Mouse (Mus musculus) common myeloid progenitor, adult 5-6 weeks (primary cell): Measurements from ENCODE around the gene Myh11. TPM values are rescaled to one million over a fixed set of nuclear protein-coding genes. Genes with fewer than 3 reads are reported as not detected.
A peak's percentile ranks its signal among the peaks of the same experiment; 100 is the strongest.

ENCODE experiments used
- ATAC-seq: replicated peaks from 2 replicates; pipeline ENCODE4 v1.8.0; 2016; ENCODE audit warnings: low read depth, mild to moderate bottlenecking, moderate TSS enrichment, inconsistent platforms; ENCODE audit not compliant: poor library complexity, severe bottlenecking
- total RNA-seq: library from RNA; stranded (forward); fragments of 200-1000, 187-1606 nt; gene quantifications from 2 replicates; pipeline ENCODE4 v1.2.3, GENCODE M21; 2017

Gene Myh11
- total RNA-seq, 1 experiment from 2014 or later: under 0.01 TPM

DNA sequence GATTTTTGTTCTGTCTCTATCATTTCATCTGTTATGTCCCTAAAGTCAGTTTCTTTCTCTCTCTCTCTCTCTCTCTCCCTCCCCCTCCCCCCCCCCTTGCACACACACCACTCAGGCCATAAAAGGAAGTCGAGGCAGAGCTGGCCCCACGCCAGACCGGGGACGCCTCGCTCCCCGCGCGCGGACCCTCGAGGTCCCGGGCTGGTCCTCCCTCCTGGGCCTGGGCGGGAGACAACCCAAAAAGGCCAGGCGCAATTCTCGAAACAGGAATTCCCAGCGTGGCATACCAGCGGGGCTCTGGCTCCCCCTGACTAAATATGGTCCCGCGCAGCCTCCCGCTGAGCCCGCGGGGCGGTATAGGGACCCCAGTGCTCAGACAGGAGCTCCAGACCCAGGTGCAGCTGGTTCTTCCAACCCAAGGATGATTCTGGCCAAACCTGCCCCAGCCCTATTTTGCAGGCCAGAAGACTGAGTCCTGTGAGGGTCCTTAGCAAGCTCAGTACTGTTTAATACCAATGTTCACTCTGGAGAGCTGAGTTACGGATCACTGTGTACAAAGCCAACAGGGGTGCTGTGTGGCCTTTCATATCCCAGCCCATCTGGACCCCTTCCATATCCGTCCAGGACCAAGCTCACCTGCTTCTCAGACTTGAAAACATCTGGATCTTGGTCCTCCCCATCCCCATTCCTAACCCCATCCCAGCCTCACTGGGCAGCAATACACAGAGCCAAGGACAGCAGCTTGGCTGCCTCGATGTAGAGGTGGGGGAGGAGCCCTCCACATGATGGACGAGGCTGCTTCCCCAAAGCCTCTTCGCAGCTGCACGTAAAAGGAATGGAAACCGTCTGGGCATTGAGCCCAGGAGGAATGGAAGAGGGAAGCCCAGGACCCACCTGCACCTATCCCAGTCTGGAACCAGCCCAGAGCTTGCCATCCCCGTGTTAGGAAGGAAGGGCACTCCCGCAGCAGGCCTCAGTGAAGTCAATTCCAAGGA, 1.3 kb upstream of the Myh11 start:
- no peak for ATAC-seq

GRCm38 (mm10) chr16:14272374-14272965, 18.7 kb downstream of the Myh11 start:
- no peak for ATAC-seq

- ATAC-seq: peak; percentile 60
These were observed 25.8 kb downstream of the Myh11 start for GRCm38 (mm10) chr16:14265203-14265920.

GRCm38 (mm10) chr16:14264504-14264903, 26.7 kb downstream of the Myh11 start:
- ATAC-seq: no peak

DNA sequence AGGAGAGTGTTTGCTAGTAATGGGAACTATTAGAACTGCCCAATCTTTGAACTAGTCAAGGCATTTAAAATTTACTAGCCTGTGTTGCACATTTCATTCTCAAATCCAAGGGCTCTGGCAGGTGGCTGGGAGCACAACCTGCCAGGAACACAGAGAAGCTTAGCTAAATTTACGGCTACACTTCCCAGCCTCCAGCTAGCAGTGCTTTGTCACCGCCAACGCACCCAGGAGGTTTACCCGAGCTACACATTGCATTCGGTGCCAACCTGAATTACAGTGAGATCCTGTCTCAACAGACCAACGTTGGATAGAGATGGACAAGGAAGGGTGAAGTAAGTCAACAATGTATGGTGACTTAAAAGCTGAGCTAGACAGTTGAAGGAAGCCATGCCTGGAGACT, 27.9 kb downstream of the Myh11 start:
- ATAC-seq: no peak

- ATAC-seq: no peak
These were observed 28.8 kb downstream of the Myh11 start for GRCm38 (mm10) chr16:14262410-14262809.

GRCm38 (mm10) chr16:14258856-14259255, 32.3 kb downstream of the Myh11 start:
- no peak for ATAC-seq

DNA sequence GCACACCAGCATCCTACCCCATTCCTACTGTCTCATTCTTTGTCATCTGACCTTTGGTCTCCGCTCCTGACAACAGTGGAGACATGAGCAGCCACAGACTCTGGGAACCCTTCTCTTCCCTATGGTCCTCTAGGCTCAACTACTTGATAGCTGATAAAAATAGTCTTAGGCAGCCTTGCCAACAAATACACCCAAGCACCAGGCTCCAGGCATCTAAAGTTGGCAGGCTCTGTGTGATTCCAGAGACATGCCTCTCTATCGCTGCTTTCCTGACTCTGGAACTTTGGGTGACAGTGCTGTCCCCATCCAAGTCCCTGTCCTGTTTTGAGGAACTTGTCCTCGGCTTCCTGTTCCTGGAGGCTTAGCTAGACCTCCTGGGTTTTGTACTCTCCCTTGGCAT, 37.6 kb downstream of the Myh11 start:
- ATAC-seq: no peak

DNA sequence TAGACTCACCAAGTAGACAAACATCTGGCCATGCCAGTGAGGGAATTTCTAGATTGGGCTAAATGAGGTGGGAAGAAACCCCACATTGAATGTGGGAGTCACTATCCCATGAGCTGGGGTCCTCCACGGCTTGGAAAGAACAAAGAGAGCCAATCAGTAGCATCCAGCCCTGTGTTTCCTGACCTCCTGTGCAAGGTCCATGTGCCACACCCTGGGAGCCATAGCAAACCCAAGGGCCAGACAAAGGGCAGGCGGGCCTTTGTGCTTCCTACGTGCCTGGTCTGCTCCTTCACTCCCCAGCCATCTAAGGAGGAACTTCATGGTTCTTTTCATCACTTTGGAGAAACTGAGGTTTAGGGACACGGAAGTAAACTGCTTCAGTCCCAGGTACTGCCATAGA, 38.3 kb downstream of the Myh11 start:
- no peak for ATAC-seq

DNA sequence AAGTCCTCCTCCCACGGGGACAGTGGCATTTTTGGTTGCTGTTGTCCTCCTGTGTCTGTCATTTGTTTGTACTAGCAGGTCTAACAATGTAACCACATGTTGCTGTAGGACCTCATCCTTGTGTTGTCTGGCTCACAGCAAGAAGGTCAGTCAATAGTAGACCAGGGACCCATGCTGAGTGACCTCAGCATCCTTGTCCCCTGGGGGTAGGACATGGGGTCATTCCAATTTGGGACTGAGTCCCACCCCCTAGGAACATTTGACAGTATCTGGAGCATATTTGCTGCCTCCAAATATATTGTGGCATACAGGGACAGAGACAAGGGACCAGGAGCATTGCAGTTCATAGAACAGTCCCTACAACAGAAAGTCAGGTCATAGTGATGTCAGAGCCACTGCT, 41.3 kb downstream of the Myh11 start:
- no peak for ATAC-seq

DNA sequence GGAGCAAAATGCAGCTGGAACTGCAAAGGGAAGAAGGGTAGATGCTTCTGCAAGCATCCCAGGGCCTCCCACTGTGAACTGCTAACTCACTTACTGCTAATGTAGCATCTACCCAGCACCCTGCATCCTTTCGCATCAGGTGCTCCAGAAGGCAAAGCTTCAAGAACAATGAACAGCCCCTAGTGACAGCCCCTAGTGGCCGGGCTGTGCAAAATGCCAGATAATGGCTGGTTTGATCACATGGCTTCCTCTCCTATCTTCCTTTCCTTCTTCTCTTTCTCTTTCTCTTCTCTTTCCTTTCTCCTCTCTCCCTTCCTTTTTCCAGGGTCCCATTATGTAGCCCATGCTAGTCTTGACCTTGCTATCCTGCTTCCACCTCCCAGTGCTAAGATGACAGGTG, 48.6 kb downstream of the Myh11 start:
- ATAC-seq: peak; percentile 83

GRCm38 (mm10) chr16:14242059-14242458, 49.1 kb downstream of the Myh11 start:
- ATAC-seq: no peak

DNA sequence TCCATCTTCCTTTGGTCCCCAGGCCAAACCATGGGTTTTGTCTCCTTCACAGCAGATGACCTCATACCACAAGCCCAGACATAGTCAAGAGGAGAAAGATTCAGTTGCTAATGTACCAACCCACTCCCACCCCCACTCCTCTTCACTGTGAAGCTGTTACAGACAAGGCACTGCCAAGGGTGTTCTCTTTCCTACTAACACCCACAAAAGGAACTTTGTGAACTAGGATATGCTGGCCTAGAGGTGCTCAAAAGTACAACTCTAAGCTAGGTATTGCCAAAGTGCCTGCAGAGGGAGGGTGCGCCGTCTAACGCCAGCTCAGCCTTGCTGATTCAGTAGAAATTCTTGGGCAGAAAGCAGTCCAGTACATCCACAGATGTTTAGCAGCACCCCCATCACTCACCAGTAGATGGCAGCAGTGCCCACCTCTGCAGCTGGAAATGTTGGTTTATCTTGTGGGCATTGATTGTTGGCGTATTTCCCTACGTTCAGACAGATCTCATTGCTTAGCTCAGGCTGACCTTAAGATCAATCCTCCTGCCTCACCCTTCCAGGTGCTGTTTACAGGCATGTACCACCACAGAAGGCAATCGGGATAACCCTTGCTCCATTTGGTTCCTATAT, 54.0 kb downstream of the Myh11 start:
- peak; percentile 89 for ATAC-seq

DNA sequence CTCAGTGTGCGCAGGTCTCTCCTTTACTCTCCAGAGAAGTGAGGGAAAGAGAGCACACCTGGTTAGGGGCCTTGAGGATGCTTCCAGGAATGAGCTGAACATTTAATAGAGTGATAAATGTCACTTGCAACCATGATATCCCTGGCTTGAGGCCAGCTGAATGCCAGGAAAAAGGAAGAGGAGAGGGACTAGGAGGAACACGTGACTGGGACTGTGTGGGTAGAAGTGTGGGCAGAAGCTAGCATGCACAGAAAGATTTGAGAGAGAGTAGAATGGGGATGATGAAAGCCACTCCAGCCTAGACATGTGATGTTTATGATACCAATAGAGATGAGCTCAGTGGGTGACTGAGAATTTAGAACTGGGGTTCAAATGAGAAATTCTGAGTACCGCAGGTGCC, 76.0 kb downstream of the Myh11 start:
- no peak for ATAC-seq

DNA sequence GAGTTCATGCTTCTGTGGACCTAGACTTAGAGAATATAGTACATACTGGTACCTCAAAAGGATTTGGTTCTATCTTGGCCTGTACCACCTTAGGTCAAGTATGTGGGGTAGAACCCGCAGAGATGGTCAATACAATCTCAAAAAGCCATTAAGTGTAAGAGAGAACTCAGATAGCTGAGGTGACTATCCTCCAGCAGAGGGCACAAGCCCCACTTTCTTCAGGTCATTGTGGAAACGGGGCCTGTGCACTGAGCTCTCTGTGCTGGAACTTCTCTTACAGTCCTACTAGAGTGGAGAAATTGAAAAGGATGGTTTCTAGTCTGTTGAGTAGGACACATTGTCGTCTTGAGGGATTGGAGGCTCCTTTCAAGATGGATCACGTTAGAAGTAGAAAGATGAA, 92.4 kb downstream of the Myh11 start:
- 0 out of 2 replicates have a peak, but pooled peaks have one; percentile 51 for ATAC-seq

GRCm38 (mm10) chr16:14195427-14195826, 95.7 kb downstream of the Myh11 start:
- ATAC-seq: peak; percentile 79

DNA sequence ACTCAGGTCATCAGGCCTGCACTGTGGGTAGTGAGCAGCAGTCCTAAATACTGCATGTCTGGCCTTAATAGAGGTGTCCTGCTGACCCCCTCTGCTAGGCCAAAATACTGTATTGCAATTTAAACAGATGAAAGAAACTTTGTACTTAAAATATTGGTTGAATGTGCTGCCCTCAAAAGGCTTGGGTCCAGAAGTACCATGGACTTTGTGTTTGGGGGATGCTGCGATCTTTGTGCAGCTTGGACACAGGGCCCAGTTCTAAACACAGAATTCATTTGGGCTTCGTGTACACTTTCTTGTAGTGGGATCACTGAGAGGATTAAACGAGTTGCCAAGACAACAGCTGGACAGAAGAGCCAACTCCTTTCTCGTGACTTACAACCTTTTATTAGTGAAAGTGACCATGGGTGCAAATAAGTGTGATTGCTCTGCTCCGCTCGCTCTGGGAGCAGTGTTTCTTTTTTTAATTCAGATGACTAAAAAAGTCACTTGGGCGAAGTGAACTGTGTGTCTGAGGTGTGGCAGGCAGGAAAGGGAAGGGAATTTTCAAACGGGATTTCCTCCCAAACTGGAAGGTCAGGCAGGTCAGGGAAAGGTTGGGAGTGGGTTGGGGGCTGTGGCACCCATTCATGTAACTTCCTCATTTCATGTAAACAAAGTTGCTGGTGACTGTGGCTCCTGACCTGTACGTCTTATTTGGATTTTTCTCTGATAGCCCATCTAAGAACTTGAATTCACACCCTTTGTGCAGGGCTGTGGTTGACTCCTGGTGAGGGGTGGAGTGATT, 96.8 kb downstream of the Myh11 start:
- ATAC-seq: no peak

- no peak for ATAC-seq
These were observed 105.7 kb downstream of the Myh11 start for GRCm38 (mm10) chr16:14185516-14185915.

- no peak for ATAC-seq
These were observed 107.3 kb downstream of the Myh11 start for GRCm38 (mm10) chr16:14183856-14184255.

DNA sequence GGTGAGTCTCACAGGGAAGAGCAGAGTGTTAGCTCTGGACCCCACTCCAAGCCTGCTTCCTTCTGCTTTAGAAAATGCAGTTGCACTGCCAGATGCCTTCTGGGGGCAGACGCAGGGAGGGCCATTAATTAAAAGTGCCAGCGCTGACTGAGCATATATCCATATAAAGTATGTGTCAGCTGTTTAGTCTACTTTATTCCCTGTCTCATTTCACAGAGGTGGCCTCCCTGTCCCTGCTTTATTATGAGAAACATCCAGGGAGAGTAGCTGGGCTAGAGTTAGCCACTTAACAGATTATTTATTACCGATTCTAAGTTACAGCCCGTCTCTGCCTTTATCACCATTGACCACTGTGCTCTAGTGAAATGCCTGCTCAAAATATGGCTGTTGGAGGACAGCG, 108.8 kb downstream of the Myh11 start:
- no peak for ATAC-seq
